Mouse (Mus musculus): ENCODE measurements around the gene Pglyrp3.
A peak's percentile ranks its signal among the peaks of the same experiment; 100 is the strongest.
"Not testable (repeated sequence)": the region's sequence is repeated elsewhere in the genome, so short reads cannot be mapped to it uniquely, and the experiment has no call there.

The Pglyrp3 gene

GRCm38 (mm10) chr3:92014283-92014682 is at the start of gene Pglyrp3:
Pglyrp3 (plus strand) TSS chr3:92014583.
- H3K27me3 ChIP-seq (ENCODE audit: insufficient read depth, low read length): no peaks in the 10 kb centered on the region
- TF ChIP-seq NANOG (IDR thresholded peaks at IDR 0.05; ENCODE audit: borderline replicate concordance, low read length): no peak
- no peak for TF ChIP-seq POU5F1 (IDR thresholded peaks at IDR 0.05; ENCODE audit: borderline replicate concordance, low read length)
- no peak for TF ChIP-seq CTCF (conservative IDR thresholded peaks at IDR 0.05; ENCODE audit: low read length)

GRCm38 (mm10) chr3:92011001-92011400 is 3.4 kb upstream of the Pglyrp3 start:
- Histone ChIP-seq H3K4me3 (replicated peaks; ENCODE audit: low read length) (no peak overlapping the region), H3K4me1 (replicated peaks; ENCODE audit: low read depth, low read length) (peaks cover 20% of the 10 kb centered on the region), H3K9me3 (ENCODE audit: low read length) (no peaks in the 10 kb centered on the region), H3K27me3 (ENCODE audit: insufficient read depth, low read length) (no peaks in the 10 kb centered on the region), H3K36me3 (ENCODE audit: insufficient read depth, low read length) (no peaks in the 10 kb centered on the region)
- TF ChIP-seq NANOG (IDR thresholded peaks at IDR 0.05; ENCODE audit: borderline replicate concordance, low read length): peak; percentile 49
- no peak for TF ChIP-seq CTCF (conservative IDR thresholded peaks at IDR 0.05; ENCODE audit: low read length)

More at GRCm38 (mm10) chr3:92014283-92014682, at the start of gene Pglyrp3:
- Histone ChIP-seq H3K36me3 (ENCODE audit: insufficient read depth, low read length) (no peaks in the 10 kb centered on the region), H3K4me3 (replicated peaks; ENCODE audit: low read length) (no peak within 1 kb of the TSS), H3K9me3 (ENCODE audit: low read length) (no peaks in the 10 kb centered on the region), H3K4me1 (replicated peaks; ENCODE audit: low read depth, low read length) (peaks cover 20% of the 10 kb centered on the region)

- not testable (repeated sequence) for H3K4me1 ChIP-seq (replicated peaks; ENCODE audit: low read depth, low read length); H3K36me3 ChIP-seq (ENCODE audit: insufficient read depth, low read length); H3K27me3 ChIP-seq (ENCODE audit: insufficient read depth, low read length); H3K9me3 ChIP-seq (ENCODE audit: low read length)
- H3K4me3 ChIP-seq (replicated peaks; ENCODE audit: low read length): peak overlapping the region; percentile 50
Observed at GRCm38 (mm10) chr3:92024541-92024940, 10.2 kb downstream of the Pglyrp3 start.

- peaks cover 16% of the 10 kb centered on the region; the same call in 1 of the 2 replicates for H3K4me1 ChIP-seq (replicated peaks; ENCODE audit: low read depth, low read length)
- TF ChIP-seq NANOG (IDR thresholded peaks at IDR 0.05; ENCODE audit: borderline replicate concordance, low read length) (no peak), CTCF (conservative IDR thresholded peaks at IDR 0.05; ENCODE audit: low read length) (peak; percentile 19)
Observed at GRCm38 (mm10) chr3:92033203-92033602, 18.8 kb downstream of the Pglyrp3 start.

GRCm38 (mm10) chr3:92033892-92034291 is 19.5 kb downstream of the Pglyrp3 start:
- H3K4me3 ChIP-seq (replicated peaks; ENCODE audit: low read length): no peak overlapping the region
- no peaks in the 10 kb centered on the region for H3K9me3 ChIP-seq (ENCODE audit: low read length)
- 0 out of 2 replicates have a peak, but pooled peaks cover 5% of the 10 kb centered on the region for H3K27me3 ChIP-seq (ENCODE audit: insufficient read depth, low read length)
- H3K36me3 ChIP-seq (ENCODE audit: insufficient read depth, low read length): no peaks in the 10 kb centered on the region
- H3K4me1 ChIP-seq (replicated peaks; ENCODE audit: low read depth, low read length): peaks cover 16% of the 10 kb centered on the region; the same call in 1 of the 2 replicates
- TF ChIP-seq NANOG (IDR thresholded peaks at IDR 0.05; ENCODE audit: borderline replicate concordance, low read length) (no peak), CTCF (conservative IDR thresholded peaks at IDR 0.05; ENCODE audit: low read length) (no peak), POU5F1 (IDR thresholded peaks at IDR 0.05; ENCODE audit: borderline replicate concordance, low read length) (no peak)

More at GRCm38 (mm10) chr3:92033203-92033602, 18.8 kb downstream of the Pglyrp3 start:
- H3K9me3 ChIP-seq (ENCODE audit: low read length): no peaks in the 10 kb centered on the region
- H3K4me3 ChIP-seq (replicated peaks; ENCODE audit: low read length): no peak overlapping the region
- H3K27me3 ChIP-seq (ENCODE audit: insufficient read depth, low read length): 0 out of 2 replicates have a peak, but pooled peaks cover 5% of the 10 kb centered on the region
- H3K36me3 ChIP-seq (ENCODE audit: insufficient read depth, low read length): no peaks in the 10 kb centered on the region

- TF ChIP-seq POU5F1 (IDR thresholded peaks at IDR 0.05; ENCODE audit: borderline replicate concordance, low read length): no peak
- peak; percentile 63 for TF ChIP-seq CTCF (conservative IDR thresholded peaks at IDR 0.05; ENCODE audit: low read length)
- TF ChIP-seq NANOG (IDR thresholded peaks at IDR 0.05; ENCODE audit: borderline replicate concordance, low read length): no peak
Observed at GRCm38 (mm10) chr3:92050382-92051054, 36.1 kb downstream of the Pglyrp3 start.

DNA sequence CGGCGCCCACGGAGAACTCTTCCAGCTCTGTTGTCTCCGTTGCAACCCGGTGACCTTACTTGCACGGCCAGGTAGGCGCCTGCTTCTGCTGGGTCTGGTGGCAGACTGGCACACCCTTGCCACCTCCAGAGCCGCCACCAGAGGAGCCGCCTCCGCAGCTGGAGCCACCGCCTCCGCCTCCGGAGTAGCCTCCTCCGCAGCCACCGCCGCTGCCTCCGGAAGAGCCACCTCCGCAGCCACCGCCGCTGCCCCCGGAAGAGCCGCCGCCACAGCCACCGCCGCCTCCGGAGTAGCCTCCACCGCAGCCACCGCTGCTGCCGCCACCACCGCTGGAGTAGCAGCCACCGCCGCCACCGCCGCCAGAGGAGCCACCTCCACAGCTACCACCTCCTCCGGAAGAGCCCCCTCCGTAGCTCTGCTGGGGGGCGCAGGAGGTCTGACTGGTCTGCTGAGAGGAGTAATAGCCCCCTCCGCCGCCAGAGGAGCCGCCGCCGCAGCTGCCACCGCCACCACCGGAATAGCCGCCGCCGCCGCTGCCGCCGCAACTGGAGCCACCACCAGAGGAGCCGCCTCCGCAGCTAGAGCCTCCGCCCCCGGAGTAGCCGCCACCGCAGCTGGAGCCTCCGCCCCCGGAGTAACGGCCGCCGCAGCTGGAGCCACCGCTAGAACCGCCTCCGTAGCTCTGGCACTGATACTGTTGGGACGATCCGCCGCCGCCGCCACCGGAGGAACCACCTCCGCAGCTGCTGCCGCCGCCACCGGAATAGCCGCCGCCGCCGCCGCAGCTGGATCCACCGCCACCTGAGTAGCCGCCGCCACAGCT is 66.3 kb downstream of the Pglyrp3 start:
- Histone ChIP-seq H3K9me3 (ENCODE audit: low read length) (peaks cover 5% of the 10 kb centered on the region; the same call in 1 of the 2 replicates), H3K4me3 (replicated peaks; ENCODE audit: low read length) (peak overlapping the region; percentile 83), H3K36me3 (ENCODE audit: insufficient read depth, low read length) (no peaks in the 10 kb centered on the region), H3K4me1 (replicated peaks; ENCODE audit: low read depth, low read length) (peaks cover 13% of the 10 kb centered on the region), H3K27me3 (ENCODE audit: insufficient read depth, low read length) (peaks cover 56% of the 10 kb centered on the region)
- TF ChIP-seq POU5F1 (IDR thresholded peaks at IDR 0.05; ENCODE audit: borderline replicate concordance, low read length) (no peak), NANOG (IDR thresholded peaks at IDR 0.05; ENCODE audit: borderline replicate concordance, low read length) (no peak), CTCF (conservative IDR thresholded peaks at IDR 0.05; ENCODE audit: low read length) (no peak)

More at GRCm38 (mm10) chr3:92050382-92051054, 36.1 kb downstream of the Pglyrp3 start:
- Histone ChIP-seq H3K4me3 (replicated peaks; ENCODE audit: low read length) (no peak overlapping the region), H3K9me3 (ENCODE audit: low read length) (no peaks in the 10 kb centered on the region), H3K27me3 (ENCODE audit: insufficient read depth, low read length) (0 out of 2 replicates have a peak, but pooled peaks cover 2% of the 10 kb centered on the region), H3K4me1 (replicated peaks; ENCODE audit: low read depth, low read length) (no peaks in the 10 kb centered on the region), H3K36me3 (ENCODE audit: insufficient read depth, low read length) (no peaks in the 10 kb centered on the region)
